Mouse (Mus musculus) forebrain, embryonic 15.5 days (tissue): ENCODE data around the gene Srrm3. TPM values are rescaled to one million over a fixed set of nuclear protein-coding genes. Genes with fewer than 3 reads are reported as not detected.

Experiments
- ATAC-seq: fragments of 200-750 bp; cut with Nextera tagmentation; replicated peaks from 2 replicates; pipeline ENCODE4 v1.8.0; 2017; ENCODE audit warnings: mild to moderate bottlenecking, moderate TSS enrichment, moderate library complexity
- H3K27ac ChIP-seq: fragments of 300-500 bp; sonication (generic); replicated peaks from 2 replicates; pipeline ENCODE4 v1.5.1; 2015; ENCODE audit warnings: mild to moderate bottlenecking, inconsistent platforms
- H3K27me3 ChIP-seq: fragments of 300-500 bp; sonication (generic); 2 replicates; pipeline ENCODE4 v1.6.1; 2015; ENCODE audit warnings: inconsistent platforms
- H3K36me3 ChIP-seq: fragments of 300-500 bp; sonication (generic); 2 replicates; pipeline ENCODE4 v1.6.1; 2015; ENCODE audit warnings: mild to moderate bottlenecking, inconsistent platforms
- H3K4me1 ChIP-seq: fragments of 300-500 bp; sonication (generic); 2 replicates; pipeline ENCODE4 v1.6.1; 2015; ENCODE audit warnings: inconsistent platforms
- H3K4me2 ChIP-seq: fragments of 300-500 bp; sonication (generic); replicated peaks from 2 replicates; pipeline ENCODE4 v1.6.1; 2015; ENCODE audit warnings: mild to moderate bottlenecking, inconsistent platforms
- H3K4me3 ChIP-seq: fragments of 300-500 bp; sonication (generic); 2 replicates; pipeline ENCODE4 v1.5.1; 2015; ENCODE audit warnings: mild to moderate bottlenecking, inconsistent platforms
- H3K9ac ChIP-seq: fragments of 300-500 bp; sonication (generic); replicated peaks from 2 replicates; pipeline ENCODE4 v1.6.1; 2015; ENCODE audit warnings: mild to moderate bottlenecking, inconsistent platforms
- H3K9me3 ChIP-seq: fragments of 300-500 bp; sonication (generic); 2 replicates; pipeline ENCODE4 v1.6.1; 2016; ENCODE audit warnings: inconsistent platforms
- WGBS: fragments of 180-500 bp; shearing (Covaris S2); methylation state at CpG from one replicate; pipeline ENCODE4 v1.1.7; 2015; ENCODE audit warnings: mixed read lengths; 5-methylcytosine and 5-hydroxymethylcytosine counted together
- polyA plus RNA-seq: library from polyadenylated mRNA; unstranded; fragments of >200 nt; fragmentation: Nextera tagmentation; extraction: Ambion mirVana; gene quantifications from 2 replicates; pipeline ENCODE4 v1.2.1, GENCODE M21; 2015

Gene Srrm3
- polyA plus RNA-seq, 1 experiment from 2014 or later: 56.0 TPM

- no peak overlapping the region for H3K9ac ChIP-seq
- no peak for ATAC-seq
- 2% methylated on average over 10 of the region's 10 CpGs for WGBS
Observed at GRCm38 (mm10) chr5:135852421-135852820, 45.7 kb downstream of the Srrm3 start.

GRCm38 (mm10) chr5:135853731-135854130 is 47.0 kb downstream of the Srrm3 start:
- Histone ChIP-seq H3K27ac (no peak overlapping the region), H3K4me2 (no peak overlapping the region), H3K4me1 (peaks cover 19% of the 10 kb centered on the region), H3K4me3 (no peak overlapping the region), H3K36me3 (0 out of 2 replicates have a peak, but pooled peaks cover 4% of the 10 kb centered on the region), H3K9ac (no peak overlapping the region), H3K9me3 (no peaks in the 10 kb centered on the region), H3K27me3 (peaks cover 65% of the 10 kb centered on the region)
- 55% methylated on average over 7 of the region's 7 CpGs for WGBS
- no peak for ATAC-seq

More at GRCm38 (mm10) chr5:135852421-135852820, 45.7 kb downstream of the Srrm3 start:
- Histone ChIP-seq H3K4me3 (no peak overlapping the region), H3K27ac (no peak overlapping the region), H3K4me2 (no peak overlapping the region), H3K9me3 (no peaks in the 10 kb centered on the region), H3K27me3 (peaks cover 52% of the 10 kb centered on the region), H3K36me3 (no peaks in the 10 kb centered on the region), H3K4me1 (peaks cover 19% of the 10 kb centered on the region)

- 0% methylated on average over 4 of the region's 4 CpGs for WGBS
- 0 out of 2 replicates have a peak, but pooled peaks cover 4% of the 10 kb centered on the region for H3K36me3 ChIP-seq
- peak; percentile 57; the same call in 1 of the 2 replicates for ATAC-seq
- H3K9me3 ChIP-seq: no peaks in the 10 kb centered on the region
- H3K4me1 ChIP-seq: peaks cover 19% of the 10 kb centered on the region
- H3K4me3 ChIP-seq: no peak overlapping the region
- no peak overlapping the region for H3K27ac ChIP-seq
- no peak overlapping the region for H3K4me2 ChIP-seq
- peaks cover 64% of the 10 kb centered on the region for H3K27me3 ChIP-seq
- no peak overlapping the region for H3K9ac ChIP-seq
Observed at GRCm38 (mm10) chr5:135855156-135855555, 48.5 kb downstream of the Srrm3 start.

GRCm38 (mm10) chr5:135866662-135867061 is 60.0 kb downstream of the Srrm3 start:
- Histone ChIP-seq H3K9ac (no peak overlapping the region), H3K4me1 (peaks cover 17% of the 10 kb centered on the region)

GRCm38 (mm10) chr5:135867637-135868593 is 61.2 kb downstream of the Srrm3 start:
- peak; percentile 72; the same call in 1 of the 2 replicates for ATAC-seq
- peak overlapping the region; percentile 49 for H3K4me3 ChIP-seq
- peaks cover 43% of the 10 kb centered on the region for H3K27me3 ChIP-seq
- no peak overlapping the region for H3K27ac ChIP-seq
- under 1% methylated on average over 86 of the region's 89 CpGs for WGBS
- peak overlapping the region; percentile 49 for H3K9ac ChIP-seq
- H3K36me3 ChIP-seq: no peaks in the 10 kb centered on the region
- peaks cover 17% of the 10 kb centered on the region for H3K4me1 ChIP-seq
- peak overlapping the region; percentile 91 for H3K4me2 ChIP-seq
- H3K9me3 ChIP-seq: no peaks in the 10 kb centered on the region

More at GRCm38 (mm10) chr5:135866662-135867061, 60.0 kb downstream of the Srrm3 start:
- no peaks in the 10 kb centered on the region for H3K36me3 ChIP-seq
- H3K4me3 ChIP-seq: no peak overlapping the region
- no peak overlapping the region for H3K27ac ChIP-seq
- 53% methylated on average over 8 of the region's 8 CpGs for WGBS
- H3K4me2 ChIP-seq: no peak overlapping the region
- peaks cover 46% of the 10 kb centered on the region for H3K27me3 ChIP-seq
- no peak for ATAC-seq
- H3K9me3 ChIP-seq: no peaks in the 10 kb centered on the region

- H3K9ac ChIP-seq: peak overlapping the region; percentile 49; the same call in 1 of the 2 replicates
- peak overlapping the region; percentile 49 for H3K4me3 ChIP-seq
- H3K4me2 ChIP-seq: peak overlapping the region; percentile 91
- no peaks in the 10 kb centered on the region for H3K36me3 ChIP-seq
- peaks cover 17% of the 10 kb centered on the region for H3K4me1 ChIP-seq
- 3% methylated on average over 27 of the region's 27 CpGs for WGBS
- no peaks in the 10 kb centered on the region for H3K9me3 ChIP-seq
- H3K27me3 ChIP-seq: peaks cover 43% of the 10 kb centered on the region
- no peak overlapping the region for H3K27ac ChIP-seq
- ATAC-seq: no peak
Observed at GRCm38 (mm10) chr5:135868653-135869052, 62.0 kb downstream of the Srrm3 start.

- Histone ChIP-seq H3K9me3 (no peaks in the 10 kb centered on the region), H3K27ac (no peak overlapping the region), H3K4me3 (no peak overlapping the region), H3K27me3 (peaks cover 43% of the 10 kb centered on the region), H3K36me3 (no peaks in the 10 kb centered on the region), H3K9ac (no peak overlapping the region), H3K4me2 (no peak overlapping the region), H3K4me1 (peaks cover 17% of the 10 kb centered on the region)
- 67% methylated on average over 14 of the region's 14 CpGs for WGBS
- no peak for ATAC-seq
Observed at GRCm38 (mm10) chr5:135869661-135870423, 63.2 kb downstream of the Srrm3 start.

- H3K27me3 ChIP-seq: peaks cover 43% of the 10 kb centered on the region
- H3K36me3 ChIP-seq: no peaks in the 10 kb centered on the region
- H3K4me3 ChIP-seq: no peak overlapping the region
- H3K4me1 ChIP-seq: peaks cover 17% of the 10 kb centered on the region
- H3K27ac ChIP-seq: no peak overlapping the region
- no peak overlapping the region for H3K4me2 ChIP-seq
- no peak for ATAC-seq
- WGBS: 92% methylated on average over 5 of the region's 5 CpGs
- H3K9ac ChIP-seq: no peak overlapping the region
- H3K9me3 ChIP-seq: no peaks in the 10 kb centered on the region
Observed at GRCm38 (mm10) chr5:135870505-135870904, 63.8 kb downstream of the Srrm3 start.

- no peak overlapping the region for H3K9ac ChIP-seq
Observed at GRCm38 (mm10) chr5:135872996-135873395, 66.3 kb downstream of the Srrm3 start.

GRCm38 (mm10) chr5:135873753-135874152 is 67.1 kb downstream of the Srrm3 start:
- Histone ChIP-seq H3K4me1 (peaks cover 13% of the 10 kb centered on the region), H3K36me3 (no peaks in the 10 kb centered on the region), H3K27me3 (peaks cover 22% of the 10 kb centered on the region), H3K9ac (no peak overlapping the region), H3K27ac (no peak overlapping the region), H3K4me3 (no peak overlapping the region), H3K9me3 (no peaks in the 10 kb centered on the region), H3K4me2 (no peak overlapping the region)
- WGBS: 58% methylated on average over 9 of the region's 9 CpGs
- ATAC-seq: no peak

More at GRCm38 (mm10) chr5:135872996-135873395, 66.3 kb downstream of the Srrm3 start:
- Histone ChIP-seq H3K9me3 (no peaks in the 10 kb centered on the region), H3K36me3 (no peaks in the 10 kb centered on the region), H3K27me3 (peaks cover 29% of the 10 kb centered on the region), H3K4me3 (no peak overlapping the region), H3K4me1 (peaks cover 18% of the 10 kb centered on the region), H3K4me2 (no peak overlapping the region), H3K27ac (no peak overlapping the region)
- 19% methylated on average over 16 of the region's 16 CpGs for WGBS
- no peak for ATAC-seq

GRCm38 (mm10) chr5:135877180-135877579 is 70.5 kb downstream of the Srrm3 start:
- Histone ChIP-seq H3K4me1 (peaks cover 18% of the 10 kb centered on the region), H3K9me3 (no peaks in the 10 kb centered on the region), H3K36me3 (no peaks in the 10 kb centered on the region), H3K27me3 (no peaks in the 10 kb centered on the region), H3K4me2 (peak overlapping the region; percentile 73), H3K27ac (no peak overlapping the region), H3K4me3 (peak overlapping the region; percentile 41; the same call in 1 of the 2 replicates), H3K9ac (peak overlapping the region; percentile 44; the same call in 1 of the 2 replicates)
- WGBS: 20% methylated on average over 8 of the region's 8 CpGs
- ATAC-seq: peak; percentile 35; the same call in 1 of the 2 replicates
